Mouse (Mus musculus) small intestine, adult 2 months (tissue): Measurements from ENCODE around the gene Khsrp.

Source experiments
- CTCF ChIP-seq: fragments of 200-500 bp; IDR thresholded peaks from 2 replicates; pipeline ENCODE4 v1.5.1; 2012; ENCODE audit warnings: low read depth, mild to moderate bottlenecking, control low read depth, inconsistent platforms, low read length, moderate library complexity, mixed read lengths; ENCODE audit not compliant: insufficient replicate concordance, insufficient read length; ENCODE audit errors: extremely low read depth
- POLR2A ChIP-seq: fragments of 200-500 bp; IDR thresholded peaks from 2 replicates; pipeline ENCODE4 v1.6.1; 2012; ENCODE audit warnings: low read depth, mild to moderate bottlenecking, control low read depth, inconsistent platforms, low read length, moderate library complexity

- TF ChIP-seq POLR2A (no peak), CTCF (no peak)
Observed at GRCm38 (mm10) chr17:57020960-57021359, 10.4 kb downstream of the Khsrp start.
